Mouse (Mus musculus): ENCODE results near the gene Slco1b2. TPM values are rescaled to one million over a fixed set of nuclear protein-coding genes. Genes with fewer than 3 reads are reported as not detected.

The Slco1b2 gene
- total and polyA plus RNA-seq, 2 experiments from 2014 or later: 0.29 TPM; not detected in 1

DNA sequence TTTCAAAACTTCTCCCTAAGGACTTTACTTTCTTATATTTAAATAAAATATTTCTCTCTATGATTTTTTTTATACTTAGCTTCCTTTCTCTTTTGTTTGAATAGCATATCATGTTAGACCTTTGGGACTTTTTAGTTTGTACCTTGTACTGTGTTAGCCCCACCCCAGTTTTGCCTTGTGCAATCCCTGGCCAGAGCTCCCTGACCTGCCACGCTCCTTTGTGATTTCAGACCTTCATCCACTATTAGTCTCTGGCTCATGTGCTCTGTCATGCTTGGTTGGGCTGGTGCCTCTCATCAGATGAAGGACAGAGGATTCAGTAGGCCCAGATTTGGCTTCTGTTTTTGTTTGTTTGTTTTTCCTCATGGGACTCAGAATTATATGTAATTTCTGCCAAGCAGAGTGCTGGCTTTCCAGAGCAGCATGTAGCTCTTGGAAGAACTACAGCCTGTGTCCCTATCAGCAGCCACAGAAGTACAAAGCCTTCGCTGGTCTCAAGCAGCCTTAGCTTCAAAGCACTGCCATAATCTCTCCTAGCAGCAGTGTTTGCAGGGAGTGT is 18.5 kb upstream of the Slco1b2 start:
- no peak for TF ChIP-seq CTCF (IDR thresholded peaks at IDR 0.05; ENCODE audit: low read depth)
- DNase-seq (no peak), ATAC-seq (no peak)
- H3K9me3 ChIP-seq (ENCODE audit: low read length): no peaks in the 10 kb centered on the region
- H3K4me2 ChIP-seq (ENCODE audit: low read depth): no peak overlapping the region
- WGBS: 77% methylated on average over 2 of the region's 2 CpGs
- no peak overlapping the region for H3K27ac ChIP-seq (ENCODE audit: low read depth, low read length)
- H3K9ac ChIP-seq: no peak overlapping the region
- H3K4me3 ChIP-seq (ENCODE audit: low read depth, low read length): no peak overlapping the region
- H3K36me3 ChIP-seq (ENCODE audit: insufficient read depth): no peaks in the 10 kb centered on the region
- no peaks in the 10 kb centered on the region for H3K27me3 ChIP-seq (ENCODE audit: insufficient read depth, low read length)
- H3K4me1 ChIP-seq (ENCODE audit: insufficient read depth): no peaks in the 10 kb centered on the region

DNA sequence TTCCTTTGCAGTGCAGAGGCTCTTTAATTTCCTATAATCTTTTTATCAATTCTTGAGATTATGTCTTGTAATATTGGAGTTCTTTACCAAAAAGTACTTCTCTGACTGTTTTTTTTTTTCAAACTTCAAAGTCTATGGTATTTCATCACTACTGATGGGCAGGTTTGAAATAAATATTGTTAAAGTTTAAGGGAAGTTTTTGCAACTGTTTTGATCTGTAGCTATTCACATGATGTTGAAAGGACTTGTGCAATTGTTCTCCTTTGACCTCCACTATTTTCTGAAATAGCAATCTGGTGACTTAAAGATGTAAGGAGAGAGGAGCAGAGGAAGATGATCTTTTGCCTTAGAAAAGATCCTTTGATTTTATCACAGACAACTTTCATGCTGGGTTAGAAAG is 15.3 kb upstream of the Slco1b2 start:
- Histone ChIP-seq H3K4me2 (ENCODE audit: low read depth) (no peak overlapping the region), H3K4me1 (ENCODE audit: insufficient read depth) (no peaks in the 10 kb centered on the region), H3K27ac (ENCODE audit: low read depth, low read length) (no peak overlapping the region), H3K36me3 (ENCODE audit: insufficient read depth) (no peaks in the 10 kb centered on the region), H3K27me3 (ENCODE audit: insufficient read depth, low read length) (no peaks in the 10 kb centered on the region), H3K9me3 (ENCODE audit: low read length) (no peaks in the 10 kb centered on the region), H3K9ac (no peak overlapping the region), H3K4me3 (ENCODE audit: low read depth, low read length) (no peak overlapping the region)
- no peak for TF ChIP-seq CTCF (IDR thresholded peaks at IDR 0.05; ENCODE audit: low read depth)
- DNase-seq (no peak), ATAC-seq (no peak)

GRCm38 (mm10) chr6:141615348-141615747 is 14.0 kb upstream of the Slco1b2 start:
- Histone ChIP-seq H3K9me3 (ENCODE audit: low read length) (no peaks in the 10 kb centered on the region), H3K9ac (no peak overlapping the region), H3K4me3 (ENCODE audit: low read depth, low read length) (no peak overlapping the region), H3K27me3 (ENCODE audit: insufficient read depth, low read length) (no peaks in the 10 kb centered on the region), H3K27ac (ENCODE audit: low read depth, low read length) (no peak overlapping the region), H3K36me3 (ENCODE audit: insufficient read depth) (no peaks in the 10 kb centered on the region), H3K4me1 (ENCODE audit: insufficient read depth) (no peaks in the 10 kb centered on the region), H3K4me2 (ENCODE audit: low read depth) (no peak overlapping the region)
- TF ChIP-seq CTCF (IDR thresholded peaks at IDR 0.05; ENCODE audit: low read depth): no peak
- ATAC-seq (no peak), DNase-seq (no peak)
- 92% methylated on average over 3 of the region's 3 CpGs for WGBS

DNA sequence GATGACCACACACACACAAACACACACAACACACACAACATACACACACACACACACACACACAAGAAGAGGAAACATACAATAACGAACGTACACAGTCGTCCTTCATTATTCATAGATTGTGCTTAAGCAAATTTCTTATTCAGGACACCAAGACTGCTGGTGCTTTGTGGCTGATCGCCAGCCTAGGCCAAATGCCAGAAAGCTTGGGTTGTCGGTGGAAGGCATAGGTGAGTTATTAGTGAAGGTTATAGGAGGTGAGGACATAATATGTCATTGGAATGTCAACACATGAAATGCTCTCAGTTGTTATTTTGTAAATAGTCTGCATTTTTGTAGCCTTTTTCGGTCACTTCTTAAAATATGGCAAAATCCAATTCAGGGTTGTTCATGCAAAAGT is 3.6 kb downstream of the Slco1b2 start:
- Histone ChIP-seq H3K27me3 (ENCODE audit: insufficient read depth, low read length) (no peaks in the 10 kb centered on the region), H3K36me3 (ENCODE audit: insufficient read depth) (no peaks in the 10 kb centered on the region), H3K27ac (ENCODE audit: low read depth, low read length) (no peak overlapping the region), H3K4me3 (ENCODE audit: low read depth, low read length) (no peak overlapping the region), H3K4me1 (ENCODE audit: insufficient read depth) (no peaks in the 10 kb centered on the region), H3K4me2 (ENCODE audit: low read depth) (no peak overlapping the region), H3K9me3 (ENCODE audit: low read length) (no peaks in the 10 kb centered on the region), H3K9ac (no peak overlapping the region)
- DNase-seq (no peak), ATAC-seq (no peak)
- WGBS: 53% methylated on average over 6 of the region's 6 CpGs
- TF ChIP-seq CTCF (IDR thresholded peaks at IDR 0.05; ENCODE audit: low read depth): no peak

GRCm38 (mm10) chr6:141635250-141635649 is 5.9 kb downstream of the Slco1b2 start:
- H3K27me3 ChIP-seq (ENCODE audit: insufficient read depth, low read length): no peaks in the 10 kb centered on the region
- H3K36me3 ChIP-seq (ENCODE audit: insufficient read depth): no peaks in the 10 kb centered on the region
- ATAC-seq (no peak), DNase-seq (no peak)
- no peak overlapping the region for H3K9ac ChIP-seq
- no peaks in the 10 kb centered on the region for H3K4me1 ChIP-seq (ENCODE audit: insufficient read depth)
- no peak overlapping the region for H3K27ac ChIP-seq (ENCODE audit: low read depth, low read length)
- no peak for TF ChIP-seq CTCF (IDR thresholded peaks at IDR 0.05; ENCODE audit: low read depth)
- no peak overlapping the region for H3K4me3 ChIP-seq (ENCODE audit: low read depth, low read length)
- no peaks in the 10 kb centered on the region for H3K9me3 ChIP-seq (ENCODE audit: low read length)
- WGBS: 79% methylated on average over 2 of the region's 2 CpGs
- H3K4me2 ChIP-seq (ENCODE audit: low read depth): no peak overlapping the region

DNA sequence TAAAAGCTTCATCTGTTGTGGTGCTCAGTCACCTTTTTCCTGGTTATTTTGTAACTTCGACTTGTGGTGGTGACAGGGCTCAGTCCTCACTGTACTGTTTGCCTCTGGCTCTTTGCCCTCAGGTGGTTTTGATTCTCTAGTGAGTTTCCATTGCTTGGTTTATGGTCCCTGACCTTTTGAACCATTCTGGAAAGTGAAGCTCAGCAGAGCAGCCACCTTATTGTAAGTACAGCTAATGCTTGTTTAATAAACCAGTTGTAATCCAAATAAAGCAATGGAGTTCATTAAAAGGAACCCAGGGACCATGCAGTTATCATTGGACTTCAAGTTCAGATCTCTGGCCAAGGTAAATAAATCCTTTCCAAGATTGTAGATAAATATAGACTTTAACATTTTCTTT is 11.3 kb downstream of the Slco1b2 start:
- DNase-seq (no peak), ATAC-seq (no peak)
- no peaks in the 10 kb centered on the region for H3K36me3 ChIP-seq (ENCODE audit: insufficient read depth)
- H3K9me3 ChIP-seq (ENCODE audit: low read length): no peaks in the 10 kb centered on the region
- 83% methylated on average over 1 of the region's 1 CpGs for whole genome bisulfite sequencing
- H3K9ac ChIP-seq: no peak overlapping the region
- H3K4me3 ChIP-seq (ENCODE audit: low read depth, low read length): no peak overlapping the region
- no peaks in the 10 kb centered on the region for H3K4me1 ChIP-seq (ENCODE audit: insufficient read depth)
- H3K27ac ChIP-seq (ENCODE audit: low read depth, low read length): no peak overlapping the region
- TF ChIP-seq CTCF (IDR thresholded peaks at IDR 0.05; ENCODE audit: low read depth): no peak
- no peaks in the 10 kb centered on the region for H3K27me3 ChIP-seq (ENCODE audit: insufficient read depth, low read length)
- no peak overlapping the region for H3K4me2 ChIP-seq (ENCODE audit: low read depth)

GRCm38 (mm10) chr6:141687008-141687407 is 57.7 kb downstream of the Slco1b2 start:
- DNase-seq: peak; percentile 60
- H3K9me3 ChIP-seq (ENCODE audit: low read length): no peaks in the 10 kb centered on the region
- H3K4me1 ChIP-seq (ENCODE audit: insufficient read depth): no peaks in the 10 kb centered on the region
- no peak overlapping the region for H3K27ac ChIP-seq (ENCODE audit: low read depth, low read length)
- H3K9ac ChIP-seq: no peak overlapping the region
- no peaks in the 10 kb centered on the region for H3K27me3 ChIP-seq (ENCODE audit: insufficient read depth, low read length)
- no peak overlapping the region for H3K4me3 ChIP-seq (ENCODE audit: low read depth, low read length)
- ATAC-seq: peak; percentile 88
- WGBS: 61% methylated on average over 4 of the region's 4 CpGs
- H3K4me2 ChIP-seq (ENCODE audit: low read depth): no peak overlapping the region
- no peaks in the 10 kb centered on the region for H3K36me3 ChIP-seq (ENCODE audit: insufficient read depth)
- no peak for TF ChIP-seq CTCF (IDR thresholded peaks at IDR 0.05; ENCODE audit: low read depth)

DNA sequence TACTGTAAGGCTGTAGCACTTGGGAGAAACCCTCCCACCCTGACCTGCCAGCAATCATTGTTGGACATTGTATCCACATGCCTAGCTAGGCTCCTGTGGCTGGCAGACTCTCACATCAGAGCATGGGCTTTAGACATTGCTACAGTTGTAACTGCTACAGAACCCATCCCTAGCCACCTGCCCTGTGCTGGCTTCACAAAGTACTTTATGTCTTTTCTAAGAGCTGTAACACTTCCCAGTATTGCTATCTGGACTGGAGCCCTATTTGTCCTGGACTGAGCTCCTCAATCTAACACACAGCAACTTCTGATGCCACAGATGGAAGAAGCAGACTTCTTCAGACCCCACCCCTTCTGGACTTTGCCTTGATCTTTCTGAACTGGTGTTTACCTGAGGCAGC is 61.9 kb downstream of the Slco1b2 start:
- H3K4me3 ChIP-seq (ENCODE audit: low read depth, low read length): no peak overlapping the region
- TF ChIP-seq CTCF (IDR thresholded peaks at IDR 0.05; ENCODE audit: low read depth): no peak
- H3K27me3 ChIP-seq (ENCODE audit: insufficient read depth, low read length): no peaks in the 10 kb centered on the region
- no peak overlapping the region for H3K4me2 ChIP-seq (ENCODE audit: low read depth)
- DNase-seq (no peak), ATAC-seq (no peak)
- no peak overlapping the region for H3K27ac ChIP-seq (ENCODE audit: low read depth, low read length)
- no peaks in the 10 kb centered on the region for H3K9me3 ChIP-seq (ENCODE audit: low read length)
- no peaks in the 10 kb centered on the region for H3K36me3 ChIP-seq (ENCODE audit: insufficient read depth)
- no peaks in the 10 kb centered on the region for H3K4me1 ChIP-seq (ENCODE audit: insufficient read depth)
- H3K9ac ChIP-seq: no peak overlapping the region

Other genes with a start within 250 kb of the Slco1b2 start
- 35.7 and 39.5 TPM in 2 replicates for gene Slco1c1, start 105.2 kb upstream of the Slco1b2 start, total RNA-seq (2014; rRNA removed)
- 33.8 and 34.2 TPM in 2 replicates for gene Slco1c1, start 105.2 kb upstream of the Slco1b2 start, polyA plus RNA-seq (2015; fragmentation: Nextera tagmentation; extraction: Ambion mirVana)
- not detected in 2 replicates for gene Gm5724, start 144.3 kb downstream of the Slco1b2 start, total RNA-seq (2014; rRNA removed)
- not detected in 2 replicates for gene Gm5724, start 144.3 kb downstream of the Slco1b2 start, polyA plus RNA-seq (2015; fragmentation: Nextera tagmentation; extraction: Ambion mirVana)
- 3.3 and 6.3 TPM in 2 replicates for gene Slco1a4, start 226.7 kb downstream of the Slco1b2 start, total RNA-seq (2014; rRNA removed)
- gene Slco1a4, start 226.7 kb downstream of the Slco1b2 start, polyA plus RNA-seq (2015; fragmentation: Nextera tagmentation; extraction: Ambion mirVana): 2.7 and 3.1 TPM in 2 replicates